Mouse (Mus musculus) myocyte (in vitro differentiated cells): ENCODE results near the gene Zfp764. TPM values are rescaled to one million over a fixed set of nuclear protein-coding genes. Genes with fewer than 3 reads are reported as not detected.
"Not testable (repeated sequence)": the region's sequence is repeated elsewhere in the genome, so short reads cannot be mapped to it uniquely, and the experiment has no call there.

Experiments used
- H3K27me3 ChIP-seq: one replicate; pipeline ENCODE4 v1.6.1; 2011; ENCODE audit not compliant: control insufficient read depth, insufficient read depth, insufficient read length
- H3K36me3 ChIP-seq: one replicate; pipeline ENCODE4 v1.6.1; 2011; ENCODE audit not compliant: control insufficient read depth, insufficient read depth
- H3K4me2 ChIP-seq: one replicate; pipeline ENCODE4 v1.6.1; 2011; ENCODE audit warnings: low read depth, control low read depth
- H3K4me3 ChIP-seq: one replicate; pipeline ENCODE4 v1.5.1; 2011; ENCODE audit warnings: mild to moderate bottlenecking, control low read depth, moderate library complexity
- H3K79me2 ChIP-seq: one replicate; pipeline ENCODE4 v1.6.1; 2011; ENCODE audit not compliant: control insufficient read depth, insufficient read depth
- H3ac ChIP-seq: one replicate; pipeline ENCODE4 v1.6.1; 2011; ENCODE audit not compliant: control insufficient read depth, insufficient read length
- CEBPB ChIP-seq: IDR thresholded peaks from 2 replicates; pipeline ENCODE4 v1.6.1; 2011; ENCODE audit warnings: mild to moderate bottlenecking, moderate library complexity; ENCODE audit not compliant: poor library complexity, insufficient read depth, severe bottlenecking
- E2F4 ChIP-seq: IDR thresholded peaks from one replicate; pipeline ENCODE4 v1.6.1; 2011; ENCODE audit warnings: mild to moderate bottlenecking, control low read depth, moderate library complexity; ENCODE audit not compliant: insufficient read depth
- MAX ChIP-seq: IDR thresholded peaks from one replicate; pipeline ENCODE4 v1.6.1; 2011; ENCODE audit warnings: low read depth, mild to moderate bottlenecking, control low read depth
- MYOD1 ChIP-seq, 3 experiments: IDR thresholded peaks; one replicate each; pipeline ENCODE4 v1.6.1; 2011; ENCODE audit warnings: control low read depth in 2 of 3, low read depth in 2 of 3, mild to moderate bottlenecking in 2 of 3, moderate library complexity in 1 of 3; ENCODE audit not compliant: insufficient read length in 2 of 3, control insufficient read depth in 1 of 3
- MYOG ChIP-seq, 3 experiments: IDR thresholded peaks; one replicate each; pipeline ENCODE4 v1.6.1; 2011; ENCODE audit warnings: control low read depth in 2 of 3, low read depth in 2 of 3, mild to moderate bottlenecking in 2 of 3; ENCODE audit not compliant: insufficient read length in 2 of 3, control insufficient read depth in 1 of 3, insufficient read depth in 1 of 3
- POLR2A ChIP-seq: IDR thresholded peaks from one replicate; pipeline ENCODE4 v1.6.1; 2011; ENCODE audit warnings: low read depth, mild to moderate bottlenecking, control low read depth, moderate library complexity; ENCODE audit not compliant: insufficient read length
- POLR2AphosphoS2 ChIP-seq: IDR thresholded peaks from one replicate; pipeline ENCODE4 v1.6.1; 2011; ENCODE audit warnings: low read depth, control low read depth; ENCODE audit not compliant: insufficient read length
- REST ChIP-seq: IDR thresholded peaks from one replicate; pipeline ENCODE4 v1.6.1; 2011; ENCODE audit warnings: mild to moderate bottlenecking, control low read depth, moderate library complexity; ENCODE audit not compliant: insufficient read depth, insufficient read length
- SRF ChIP-seq: IDR thresholded peaks from one replicate; pipeline ENCODE4 v1.6.1; 2011; ENCODE audit warnings: low read depth; ENCODE audit not compliant: control insufficient read depth, insufficient read length
- TCF12 ChIP-seq: IDR thresholded peaks from one replicate; pipeline ENCODE4 v1.6.1; 2011; ENCODE audit warnings: mild to moderate bottlenecking, control low read depth; ENCODE audit not compliant: poor library complexity, insufficient read depth, severe bottlenecking
- TCF3 ChIP-seq: IDR thresholded peaks from one replicate; pipeline ENCODE4 v1.6.1; 2011; ENCODE audit warnings: low read depth, control low read depth; ENCODE audit not compliant: insufficient read length
- USF1 ChIP-seq: IDR thresholded peaks from one replicate; pipeline ENCODE4 v1.6.1; 2011; ENCODE audit warnings: low read depth, mild to moderate bottlenecking, control low read depth, moderate library complexity
- polyA plus RNA-seq: library from polyadenylated mRNA; unstranded; fragments of >200 nt; fragmentation: generic; extraction: Trizol; gene quantifications from one replicate; pipeline ENCODE4 v1.2.1, GENCODE M21; 2012; ENCODE audit warnings: missing spikeins

Gene Zfp764
- polyA plus RNA-seq, 1 experiment = 1.2 TPM

- Histone ChIP-seq H3K79me2 (no peaks in the 10 kb centered on the region), H3K27me3 (no peaks in the 10 kb centered on the region), H3K4me3 (no peak overlapping the region), H3K36me3 (no peaks in the 10 kb centered on the region), H3K4me2 (no peak overlapping the region), H3ac (no peak overlapping the region)
- TF ChIP-seq E2F4 = no peak
- TF ChIP-seq TCF12 = no peak
- no peak for TF ChIP-seq SRF
- TF ChIP-seq TCF3 = no peak
- TF ChIP-seq USF1 = no peak
Observed at GRCm38 (mm10) chr7:127371213-127371612, 35.4 kb downstream of the Zfp764 start.

- no peak overlapping the region for H3ac ChIP-seq
- peaks cover 4% of the 10 kb centered on the region for H3K27me3 ChIP-seq
- no peak overlapping the region for H3K4me2 ChIP-seq
- H3K4me3 ChIP-seq = no peak overlapping the region
- H3K36me3 ChIP-seq = no peaks in the 10 kb centered on the region
- TF ChIP-seq POLR2A (no peak), MYOG (IDR thresholded peaks at IDR 0.05; ENCODE audit: control insufficient read depth in 1 of 3, insufficient read depth in 1 of 3, insufficient read length in 2 of 3, low read depth in 2 of 3) (no peak)
- H3K79me2 ChIP-seq = no peaks in the 10 kb centered on the region
Observed at GRCm38 (mm10) chr7:127366249-127366648, 40.4 kb downstream of the Zfp764 start.

GRCm38 (mm10) chr7:127364166-127364565 lies 42.5 kb downstream of the Zfp764 start:
- TF ChIP-seq SRF = no peak
- TF ChIP-seq MYOD1 (IDR thresholded peaks at IDR 0.05; ENCODE audit: control insufficient read depth in 1 of 3, insufficient read length in 2 of 3, low read depth in 2 of 3) = no peak
- TF ChIP-seq TCF3 = no peak
- no peak for TF ChIP-seq TCF12
- no peak for TF ChIP-seq CEBPB
- no peak for TF ChIP-seq MYOG (IDR thresholded peaks at IDR 0.05; ENCODE audit: control insufficient read depth in 1 of 3, insufficient read depth in 1 of 3, insufficient read length in 2 of 3, low read depth in 2 of 3)
- TF ChIP-seq E2F4 = no peak
- TF ChIP-seq MAX = no peak
- no peak for TF ChIP-seq REST
- no peak for TF ChIP-seq POLR2AphosphoS2
- TF ChIP-seq USF1 = no peak
- TF ChIP-seq POLR2A = no peak
- Histone ChIP-seq H3K36me3 (no peaks in the 10 kb centered on the region), H3K4me3 (no peak overlapping the region), H3K4me2 (no peak overlapping the region), H3K27me3 (peaks cover 9% of the 10 kb centered on the region), H3ac (no peak overlapping the region), H3K79me2 (no peaks in the 10 kb centered on the region)

GRCm38 (mm10) chr7:127363475-127363921 lies 43.1 kb downstream of the Zfp764 start:
- Histone ChIP-seq H3K4me3 (no peak overlapping the region), H3K79me2 (no peaks in the 10 kb centered on the region), H3K27me3 (peaks cover 9% of the 10 kb centered on the region), H3ac (no peak overlapping the region), H3K4me2 (no peak overlapping the region), H3K36me3 (no peaks in the 10 kb centered on the region)
- no peak for TF ChIP-seq MYOD1 (IDR thresholded peaks at IDR 0.05; ENCODE audit: control insufficient read depth in 1 of 3, insufficient read length in 2 of 3, low read depth in 2 of 3)
- no peak for TF ChIP-seq SRF
- TF ChIP-seq REST = no peak
- TF ChIP-seq E2F4 = no peak
- no peak for TF ChIP-seq MAX
- no peak for TF ChIP-seq TCF3
- TF ChIP-seq MYOG (IDR thresholded peaks at IDR 0.05; ENCODE audit: control insufficient read depth in 1 of 3, insufficient read depth in 1 of 3, insufficient read length in 2 of 3, low read depth in 2 of 3) = no peak
- no peak for TF ChIP-seq USF1
- TF ChIP-seq CEBPB = no peak
- TF ChIP-seq POLR2A = no peak

GRCm38 (mm10) chr7:127362418-127362817 lies 44.2 kb downstream of the Zfp764 start:
- peaks cover 15% of the 10 kb centered on the region for H3K27me3 ChIP-seq
- peak overlapping the region; percentile 62 for H3K4me2 ChIP-seq
- H3K79me2 ChIP-seq, H3ac ChIP-seq, H3K4me3 ChIP-seq, H3K36me3 ChIP-seq: not testable (repeated sequence)

- no peaks in the 10 kb centered on the region for H3K36me3 ChIP-seq
- TF ChIP-seq POLR2A (no peak), CEBPB (no peak), TCF12 (no peak), REST (no peak), USF1 (no peak), TCF3 (no peak), MYOG (IDR thresholded peaks at IDR 0.05; ENCODE audit: control insufficient read depth in 1 of 3, insufficient read depth in 1 of 3, insufficient read length in 2 of 3, low read depth in 2 of 3) (no peak), MAX (no peak), MYOD1 (IDR thresholded peaks at IDR 0.05; ENCODE audit: control insufficient read depth in 1 of 3, insufficient read length in 2 of 3, low read depth in 2 of 3) (no peak), SRF (no peak), POLR2AphosphoS2 (no peak), E2F4 (no peak)
- peaks cover 16% of the 10 kb centered on the region for H3K27me3 ChIP-seq
- H3K79me2 ChIP-seq = no peaks in the 10 kb centered on the region
- no peak overlapping the region for H3ac ChIP-seq
- H3K4me2 ChIP-seq = no peak overlapping the region
- no peak overlapping the region for H3K4me3 ChIP-seq
Observed at GRCm38 (mm10) chr7:127361449-127361848, 45.2 kb downstream of the Zfp764 start.
